ENCODE assay signal across 8 mouse cellular contexts in genomic region chr10:127058708-127059107, GRCm38 (mm10). TPM values are rescaled to one million over a fixed set of nuclear protein-coding genes. Genes with fewer than 3 reads are reported as not detected.
DNase-seq lines count a peak whose midpoint lies in the region; ATAC-seq lines count a peak whose summit lies in the region.

No protein-coding gene starts in this region.

- H3K27ac ChIP-seq in lung, embryonic 15.5 days, result no peak overlapping the region
- no peak overlapping the region for H3K27ac ChIP-seq in limb, embryonic 11.5 days (replicated peaks; ENCODE audit: low read depth, low read length)
- no peak overlapping the region for H3K27ac ChIP-seq in stomach, embryonic 14.5 days (ENCODE audit: low read length)

- H3K9me3 ChIP-seq in lung, embryonic 15.5 days, result no peaks in the 10 kb centered on the region
- no peaks in the 10 kb centered on the region for H3K9me3 ChIP-seq in limb, embryonic 11.5 days (ENCODE audit: control insufficient read depth, low read length)
- no peaks in the 10 kb centered on the region for H3K9me3 ChIP-seq in stomach, embryonic 14.5 days (ENCODE audit: control insufficient read depth, low read depth, low read length)

- DNase-seq in cerebellum, adult 11-12 months, result peak; percentile 54
- DNase-seq in cerebellum, adult 11 months, result no peak
- no peak for DNase-seq in lung, postnatal 36 days
- no peak for DNase-seq in limb, embryonic 11.5 days (ENCODE audit: low spot score)
- DNase-seq in thymus, postnatal 4 days, result no peak
- no peak for DNase-seq in testis, postnatal 10 days (ENCODE audit: low spot score)

- peak overlapping the region; percentile 68; the same call in 1 of the 2 replicates for H3K9ac ChIP-seq in lung, embryonic 15.5 days
- H3K9ac ChIP-seq in limb, embryonic 11.5 days (ENCODE audit: low read length), result no peak overlapping the region
- H3K9ac ChIP-seq in stomach, embryonic 14.5 days (replicated peaks; ENCODE audit: low read depth, low read length), result no peak overlapping the region; the same call in 1 of the 2 replicates

- H3K27me3 ChIP-seq in lung, embryonic 15.5 days, result peaks cover 31% of the 10 kb centered on the region
- H3K27me3 ChIP-seq in limb, embryonic 11.5 days (ENCODE audit: control insufficient read depth, insufficient read depth, low read length), result peaks cover 21% of the 10 kb centered on the region
- H3K27me3 ChIP-seq in stomach, embryonic 14.5 days (ENCODE audit: control insufficient read depth, insufficient read depth, low read length), result no peaks in the 10 kb centered on the region

- peaks cover 16% of the 10 kb centered on the region for H3K36me3 ChIP-seq in lung, embryonic 15.5 days
- no peaks in the 10 kb centered on the region for H3K36me3 ChIP-seq in limb, embryonic 11.5 days (ENCODE audit: control insufficient read depth, insufficient read depth, low read length)
- peaks cover 21% of the 10 kb centered on the region; the same call in 1 of the 2 replicates for H3K36me3 ChIP-seq in stomach, embryonic 14.5 days (ENCODE audit: control insufficient read depth, insufficient read depth, low read length)

- peak overlapping the region; percentile 72 for H3K4me3 ChIP-seq in lung, embryonic 15.5 days
- peak overlapping the region; percentile 77 for H3K4me3 ChIP-seq in limb, embryonic 11.5 days (ENCODE audit: low read depth, low read length)
- peak overlapping the region; percentile 83 for H3K4me3 ChIP-seq in stomach, embryonic 14.5 days (ENCODE audit: low read depth, low read length)

- ATAC-seq in lung, embryonic 15.5 days (ENCODE audit: borderline replicate concordance, extremely low read depth, low FRiP score, low TSS enrichment), result no peak
- ATAC-seq in limb, embryonic 11.5 days (ENCODE audit: insufficient number of reproducible peaks, low FRiP score, low TSS enrichment, low read depth), result no peak
- ATAC-seq in stomach, embryonic 14.5 days (ENCODE audit: insufficient number of reproducible peaks, insufficient read depth, low FRiP score, low read depth), result no peak

- H3K4me1 ChIP-seq in lung, embryonic 15.5 days, result peaks cover 23% of the 10 kb centered on the region; the same call in 1 of the 2 replicates
- H3K4me1 ChIP-seq in limb, embryonic 11.5 days (ENCODE audit: control insufficient read depth, insufficient read depth, low read length), result peaks cover 14% of the 10 kb centered on the region
- H3K4me1 ChIP-seq in stomach, embryonic 14.5 days (ENCODE audit: control insufficient read depth, insufficient read depth, low read length), result peaks cover 13% of the 10 kb centered on the region; the same call in 1 of the 2 replicates

- WGBS in lung, embryonic 15.5 days, result 11% methylated on average over 8 of the region's 8 CpGs
- WGBS in limb, embryonic 11.5 days, result 11% methylated on average over 8 of the region's 8 CpGs
- WGBS in stomach, embryonic 14.5 days, result 4% methylated on average over 8 of the region's 8 CpGs

- peak overlapping the region; percentile 98 for H3K4me2 ChIP-seq in lung, embryonic 15.5 days
- H3K4me2 ChIP-seq in limb, embryonic 11.5 days (ENCODE audit: low read depth, severe bottlenecking), result peak overlapping the region; percentile 96
- H3K4me2 ChIP-seq in stomach, embryonic 14.5 days (replicated peaks; ENCODE audit: low read depth, low read length), result peak overlapping the region; percentile 94

RNA-seq across cellular contexts. Expression of gene March9, which starts 1.3 kb away (rescaled TPM):
- polyA plus RNA-seq in lung, embryonic 15.5 days (2015; fragmentation: Nextera tagmentation; extraction: Ambion mirVana), result 0.61 and 0.86 TPM in 2 replicates
- 1.2 and 1.6 TPM in 2 replicates for polyA plus RNA-seq in limb, embryonic 11.5 days (2014; fragmentation: Nextera tagmentation; extraction: Ambion mirVana)
- polyA plus RNA-seq in stomach, embryonic 14.5 days (2014; fragmentation: Nextera tagmentation; extraction: Ambion mirVana), result 2.0 and 2.3 TPM in 2 replicates

RNA-seq across cellular contexts. Expression of gene Cdk4, which starts 4.6 kb away (rescaled TPM):
- 1,786 and 1,890 TPM in 2 replicates for polyA plus RNA-seq in lung, embryonic 15.5 days (2015; fragmentation: Nextera tagmentation; extraction: Ambion mirVana)
- 2,988 and 3,194 TPM in 2 replicates for polyA plus RNA-seq in limb, embryonic 11.5 days (2014; fragmentation: Nextera tagmentation; extraction: Ambion mirVana)
- 1,788 and 1,817 TPM in 2 replicates for polyA plus RNA-seq in stomach, embryonic 14.5 days (2014; fragmentation: Nextera tagmentation; extraction: Ambion mirVana)

RNA-seq across cellular contexts. Expression of gene Cyp27b1, which starts 10.7 kb away (rescaled TPM):
- polyA plus RNA-seq in lung, embryonic 15.5 days (2015; fragmentation: Nextera tagmentation; extraction: Ambion mirVana), result 0.16 and 0.25 TPM in 2 replicates
- not detected in 2 replicates for polyA plus RNA-seq in limb, embryonic 11.5 days (2014; fragmentation: Nextera tagmentation; extraction: Ambion mirVana)
- 0.13 and 0.18 TPM in 2 replicates for polyA plus RNA-seq in stomach, embryonic 14.5 days (2014; fragmentation: Nextera tagmentation; extraction: Ambion mirVana)

RNA-seq across cellular contexts. Expression of gene Tspan31, which starts 11.4 kb away (rescaled TPM):
- 161 and 175 TPM in 2 replicates for polyA plus RNA-seq in lung, embryonic 15.5 days (2015; fragmentation: Nextera tagmentation; extraction: Ambion mirVana)
- 123 and 134 TPM in 2 replicates for polyA plus RNA-seq in limb, embryonic 11.5 days (2014; fragmentation: Nextera tagmentation; extraction: Ambion mirVana)
- 124 and 141 TPM in 2 replicates for polyA plus RNA-seq in stomach, embryonic 14.5 days (2014; fragmentation: Nextera tagmentation; extraction: Ambion mirVana)

RNA-seq across cellular contexts. Expression of gene Agap2, which starts 16.4 kb away (rescaled TPM):
- 0.05 and 0.07 TPM in 2 replicates for polyA plus RNA-seq in lung, embryonic 15.5 days (2015; fragmentation: Nextera tagmentation; extraction: Ambion mirVana)
- 0.05 and 0.06 TPM in 2 replicates for polyA plus RNA-seq in limb, embryonic 11.5 days (2014; fragmentation: Nextera tagmentation; extraction: Ambion mirVana)
- polyA plus RNA-seq in stomach, embryonic 14.5 days (2014; fragmentation: Nextera tagmentation; extraction: Ambion mirVana), result 0.27 and 0.56 TPM in 2 replicates
